Mouse (Mus musculus): Measurements from ENCODE around the gene Rab3il1. TPM values are rescaled to one million over a fixed set of nuclear protein-coding genes. Genes with fewer than 3 reads are reported as not detected.
"Not testable (repeated sequence)": the region's sequence is repeated elsewhere in the genome, so short reads cannot be mapped to it uniquely, and the experiment has no call there.

The Rab3il1 gene
- polyA plus RNA-seq, 1 experiment from 2014 or later = 39.7 TPM

DNA sequence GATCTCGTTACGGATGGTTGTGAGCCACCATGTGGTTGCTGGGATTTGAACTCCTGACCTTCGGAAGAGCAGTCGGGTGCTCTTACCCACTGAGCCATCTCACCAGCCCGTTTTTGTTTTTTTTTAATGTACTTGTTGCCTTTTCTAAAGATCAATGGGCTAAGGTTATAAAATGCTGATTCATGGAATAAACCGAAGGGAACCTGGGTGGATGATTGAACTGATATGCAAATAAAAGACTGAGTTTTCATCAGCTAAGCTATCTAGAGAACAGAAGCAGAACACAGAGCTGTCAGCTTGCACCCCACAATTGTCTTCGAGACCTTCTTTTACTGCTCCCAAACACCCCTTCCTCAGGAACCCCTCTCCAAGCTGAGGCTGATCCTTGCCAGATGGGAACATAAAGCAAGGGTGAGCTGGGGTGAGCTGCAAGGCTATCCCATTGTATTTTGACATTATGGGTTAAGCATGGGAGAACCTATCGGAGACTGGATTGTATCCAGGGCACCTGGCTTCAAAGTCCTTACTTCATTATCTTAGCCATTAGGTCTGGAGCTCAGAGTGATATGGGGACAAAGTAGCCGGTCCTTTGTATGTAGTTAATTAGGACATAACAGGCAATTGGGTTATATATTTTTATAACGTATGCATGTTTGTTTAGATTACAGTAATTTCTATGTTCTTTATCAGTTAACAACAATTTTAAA, 33.2 kb upstream of the Rab3il1 start:
- Histone ChIP-seq H3K27ac (no peak overlapping the region), H3K36me3 (no peaks in the 10 kb centered on the region), H3K9me3 (no peaks in the 10 kb centered on the region), H3K4me1 (replicated peaks) (peaks cover 9% of the 10 kb centered on the region; the same call in 1 of the 2 replicates), H3K27me3 (ENCODE audit: insufficient read depth, poor library complexity, severe bottlenecking) (no peaks in the 10 kb centered on the region), H3K4me3 (no peak overlapping the region)
- no peak for DNase-seq (ENCODE audit: low spot score)
- WGBS = 86% methylated on average over 10 of the region's 10 CpGs

DNA sequence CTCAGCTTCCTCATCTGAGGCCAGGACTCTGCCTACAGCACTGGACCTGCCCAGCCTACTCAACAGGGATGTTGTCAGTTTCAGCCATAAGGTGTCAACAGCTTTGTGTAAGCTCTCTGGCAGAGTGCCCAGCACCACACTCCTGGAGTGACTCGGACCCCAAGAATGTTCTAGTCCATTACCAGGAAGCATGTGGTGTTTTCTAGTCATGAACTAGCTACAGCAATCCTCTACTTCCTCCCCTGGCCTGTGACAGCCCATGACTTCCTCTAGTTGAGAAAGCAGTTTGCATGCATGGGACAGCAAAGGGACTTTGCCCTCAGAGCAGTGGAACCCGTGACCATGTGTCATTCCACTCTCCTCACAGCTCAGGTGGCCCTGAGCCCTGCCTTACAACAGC, 26.6 kb upstream of the Rab3il1 start:
- WGBS = 68% methylated on average over 2 of the region's 2 CpGs
- H3K36me3 ChIP-seq; H3K9me3 ChIP-seq; H3K4me3 ChIP-seq; H3K4me1 ChIP-seq (replicated peaks); DNase-seq (ENCODE audit: low spot score); H3K27ac ChIP-seq; H3K27me3 ChIP-seq (ENCODE audit: insufficient read depth, poor library complexity, severe bottlenecking): not testable (repeated sequence)

DNA sequence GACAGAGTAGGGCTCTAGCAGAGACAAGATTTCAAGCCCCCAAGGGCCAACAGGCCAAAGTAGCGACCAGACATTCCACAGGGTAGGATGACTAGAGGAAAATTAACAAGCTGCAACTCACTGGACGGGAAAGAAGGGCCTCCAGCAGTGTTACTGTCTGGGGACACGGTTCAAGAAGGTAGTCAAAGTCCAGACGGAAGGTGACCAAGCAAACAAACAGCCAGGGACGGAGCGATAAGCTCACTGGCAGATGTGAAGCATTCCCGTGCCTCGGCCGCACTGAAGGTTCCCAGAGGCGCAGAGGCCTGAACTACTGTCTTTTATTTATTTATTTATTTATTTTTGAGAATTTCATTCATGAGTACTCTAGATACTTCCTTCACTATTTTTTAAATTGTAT, 24.4 kb upstream of the Rab3il1 start:
- peaks cover 10% of the 10 kb centered on the region for H3K4me1 ChIP-seq (replicated peaks)
- H3K36me3 ChIP-seq = no peaks in the 10 kb centered on the region
- no peak overlapping the region for H3K4me3 ChIP-seq
- WGBS = 78% methylated on average over 10 of the region's 10 CpGs
- no peaks in the 10 kb centered on the region for H3K27me3 ChIP-seq (ENCODE audit: insufficient read depth, poor library complexity, severe bottlenecking)
- H3K9me3 ChIP-seq = no peaks in the 10 kb centered on the region
- DNase-seq (ENCODE audit: low spot score) = no peak
- H3K27ac ChIP-seq = no peak overlapping the region

DNA sequence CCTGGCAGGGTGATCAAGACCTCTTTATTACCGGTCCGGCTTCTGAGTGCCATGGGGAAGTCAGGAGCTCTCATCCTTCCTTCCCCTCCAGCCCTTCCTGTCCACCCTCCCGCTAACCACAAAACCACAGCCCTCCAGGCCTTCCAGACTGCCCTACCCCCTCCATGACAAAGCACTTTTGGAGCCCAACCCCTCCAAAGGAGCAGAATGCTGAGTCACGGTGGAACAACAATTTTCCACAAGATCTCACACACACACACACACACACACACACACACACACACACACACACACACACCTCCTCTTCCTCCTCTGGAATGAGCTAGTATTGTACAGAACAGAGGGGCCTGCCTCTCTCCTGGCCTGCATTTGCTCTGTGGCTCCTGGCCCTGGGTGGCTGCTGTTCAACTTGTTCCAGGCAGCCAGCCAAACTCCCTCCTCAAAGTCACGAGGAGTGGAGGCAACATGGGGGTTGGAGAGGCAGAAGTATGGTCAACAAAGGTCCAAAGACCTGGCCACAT, 23.0 kb upstream of the Rab3il1 start:
- peak overlapping the region; percentile 51; the same call in 1 of the 2 replicates for H3K27ac ChIP-seq
- 51% methylated on average over 5 of the region's 5 CpGs for WGBS
- H3K9me3 ChIP-seq = no peaks in the 10 kb centered on the region

DNA sequence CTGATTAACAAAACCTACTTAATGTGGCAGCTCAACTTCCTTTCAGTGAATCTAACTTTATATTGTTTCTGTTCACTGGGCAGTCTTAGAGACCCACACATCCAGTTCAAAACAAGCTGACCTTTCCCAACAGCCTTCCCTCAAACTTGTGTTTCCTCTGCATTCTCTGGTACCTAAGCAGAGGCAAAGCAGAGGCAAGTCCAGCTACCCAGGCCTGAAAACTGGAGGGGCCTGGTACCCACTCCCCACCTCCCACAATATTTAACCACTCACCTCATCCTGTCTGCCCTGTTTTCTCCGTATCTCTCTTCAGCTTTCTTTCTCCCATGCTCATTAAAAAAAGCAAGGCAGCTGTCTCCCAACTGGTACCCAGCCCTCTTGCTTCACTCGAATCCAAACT, 22.3 kb upstream of the Rab3il1 start:
- no peak for DNase-seq (ENCODE audit: low spot score)
- Histone ChIP-seq H3K27me3 (ENCODE audit: insufficient read depth, poor library complexity, severe bottlenecking) (no peaks in the 10 kb centered on the region), H3K4me1 (replicated peaks) (peaks cover 22% of the 10 kb centered on the region), H3K9me3 (no peaks in the 10 kb centered on the region), H3K4me3 (no peak overlapping the region), H3K27ac (no peak overlapping the region), H3K36me3 (peaks cover 4% of the 10 kb centered on the region)
- WGBS = 78% methylated on average over 2 of the region's 2 CpGs

More for the DNA sequence above, 23.0 kb upstream of the Rab3il1 start:
- H3K27me3 ChIP-seq (ENCODE audit: insufficient read depth, poor library complexity, severe bottlenecking) = no peaks in the 10 kb centered on the region
- peaks cover 15% of the 10 kb centered on the region for H3K4me1 ChIP-seq (replicated peaks)
- DNase-seq (ENCODE audit: low spot score) = no peak
- no peak overlapping the region for H3K4me3 ChIP-seq
- H3K36me3 ChIP-seq = no peaks in the 10 kb centered on the region

DNA sequence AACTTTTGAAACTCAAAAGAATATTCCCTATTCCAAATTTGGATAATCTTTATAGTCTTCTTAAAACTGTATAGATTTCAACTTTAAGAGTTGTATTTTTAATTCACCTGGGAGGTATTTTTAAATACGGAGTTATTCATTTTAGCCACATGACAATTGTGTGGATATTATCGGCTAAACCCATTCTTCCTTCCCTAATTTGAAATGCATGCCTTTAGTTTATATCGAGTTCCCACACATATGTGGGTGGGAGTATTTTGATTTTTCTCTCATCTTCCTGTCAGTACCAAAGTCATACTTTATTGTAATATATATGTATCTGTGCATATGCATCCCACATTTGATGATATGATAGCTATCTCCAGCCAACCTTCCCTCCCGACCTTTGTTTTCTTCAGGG, 21.2 kb upstream of the Rab3il1 start, which contains the start of gene Fth1:
Gene Fth1 (plus strand): TSS at position 341 of the 400 bp plus-strand sequence.
- Histone ChIP-seq H3K4me1 (replicated peaks) (peaks cover 24% of the 10 kb centered on the region), H3K27ac (peak within 1 kb of the TSS; percentile 95; the same call in 1 of the 2 replicates), H3K4me3 (no peak within 1 kb of the TSS), H3K27me3 (ENCODE audit: insufficient read depth, poor library complexity, severe bottlenecking) (no peaks in the 10 kb centered on the region), H3K9me3 (no peaks in the 10 kb centered on the region), H3K36me3 (peaks cover 15% of the 10 kb centered on the region)
- no peak for DNase-seq (ENCODE audit: low spot score)
- WGBS = 89% methylated on average over 4 of the region's 4 CpGs

DNA sequence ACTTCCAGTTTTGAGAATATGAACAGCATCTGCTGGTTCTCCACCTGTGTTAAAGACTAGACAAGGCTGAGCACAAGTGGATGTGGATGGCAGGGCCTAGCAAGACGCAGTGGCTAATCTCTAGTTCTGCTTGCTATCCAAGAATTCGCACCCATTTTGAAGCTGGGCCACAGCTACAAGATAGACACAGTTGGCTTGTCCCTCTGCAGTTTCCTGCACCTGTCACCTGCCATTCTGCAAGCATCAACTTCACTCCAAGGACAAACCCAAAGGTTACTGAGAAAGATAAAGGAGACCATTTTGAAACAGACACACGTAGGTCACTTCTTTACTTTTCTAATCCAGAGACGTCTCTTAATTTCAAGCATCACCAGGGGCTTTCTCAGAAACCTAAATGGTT, 19.8 kb upstream of the Rab3il1 start:
- Histone ChIP-seq H3K27ac (peak overlapping the region; percentile 95), H3K36me3 (peaks cover 27% of the 10 kb centered on the region), H3K4me3 (peak overlapping the region; percentile 92), H3K27me3 (ENCODE audit: insufficient read depth, poor library complexity, severe bottlenecking) (no peaks in the 10 kb centered on the region), H3K9me3 (no peaks in the 10 kb centered on the region), H3K4me1 (replicated peaks) (peaks cover 21% of the 10 kb centered on the region)
- DNase-seq (ENCODE audit: low spot score) = no peak
- WGBS = 76% methylated on average over 4 of the region's 4 CpGs

DNA sequence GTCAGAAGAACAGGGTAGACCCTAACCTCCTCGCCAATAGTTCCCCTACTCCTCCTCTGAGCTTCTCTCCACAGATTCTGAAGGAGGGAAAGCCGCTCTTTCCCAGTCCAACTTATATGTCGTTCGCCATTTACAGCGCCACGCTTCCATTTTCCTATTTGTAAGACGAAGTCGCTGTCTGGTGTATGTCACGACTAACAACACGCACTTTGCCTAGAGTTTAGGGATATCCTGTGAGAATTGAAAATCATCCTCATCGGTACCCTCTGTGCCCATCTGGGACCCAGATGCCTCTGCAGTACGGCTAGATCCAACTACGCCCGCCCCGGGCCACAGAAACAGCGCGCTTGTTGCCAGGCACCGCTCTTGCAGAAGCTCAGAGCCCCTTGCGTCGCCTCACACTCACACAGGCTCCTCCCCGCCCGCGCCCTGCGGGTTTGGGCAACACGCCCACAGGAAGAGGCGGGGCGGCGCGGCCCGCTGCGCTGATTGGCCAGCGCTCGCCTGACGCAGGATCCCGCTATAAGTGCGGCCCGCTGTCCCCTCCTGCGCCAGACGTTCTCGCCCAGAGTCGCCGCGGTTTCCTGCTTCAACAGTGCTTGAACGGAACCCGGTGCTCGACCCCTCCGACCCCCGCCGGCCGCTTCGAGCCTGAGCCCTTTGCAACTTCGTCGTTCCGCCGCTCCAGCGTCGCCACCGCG, 19.2 kb upstream of the Rab3il1 start:
- H3K4me1 ChIP-seq (replicated peaks) = peaks cover 28% of the 10 kb centered on the region
- H3K9me3 ChIP-seq = no peaks in the 10 kb centered on the region
- DNase-seq (ENCODE audit: low spot score) = peak; percentile 97
- peaks cover 27% of the 10 kb centered on the region for H3K36me3 ChIP-seq
- no peaks in the 10 kb centered on the region for H3K27me3 ChIP-seq (ENCODE audit: insufficient read depth, poor library complexity, severe bottlenecking)
- WGBS = under 1% methylated on average over 59 of the region's 59 CpGs
- peak overlapping the region; percentile 92 for H3K4me3 ChIP-seq
- H3K27ac ChIP-seq = peak overlapping the region; percentile 95

DNA sequence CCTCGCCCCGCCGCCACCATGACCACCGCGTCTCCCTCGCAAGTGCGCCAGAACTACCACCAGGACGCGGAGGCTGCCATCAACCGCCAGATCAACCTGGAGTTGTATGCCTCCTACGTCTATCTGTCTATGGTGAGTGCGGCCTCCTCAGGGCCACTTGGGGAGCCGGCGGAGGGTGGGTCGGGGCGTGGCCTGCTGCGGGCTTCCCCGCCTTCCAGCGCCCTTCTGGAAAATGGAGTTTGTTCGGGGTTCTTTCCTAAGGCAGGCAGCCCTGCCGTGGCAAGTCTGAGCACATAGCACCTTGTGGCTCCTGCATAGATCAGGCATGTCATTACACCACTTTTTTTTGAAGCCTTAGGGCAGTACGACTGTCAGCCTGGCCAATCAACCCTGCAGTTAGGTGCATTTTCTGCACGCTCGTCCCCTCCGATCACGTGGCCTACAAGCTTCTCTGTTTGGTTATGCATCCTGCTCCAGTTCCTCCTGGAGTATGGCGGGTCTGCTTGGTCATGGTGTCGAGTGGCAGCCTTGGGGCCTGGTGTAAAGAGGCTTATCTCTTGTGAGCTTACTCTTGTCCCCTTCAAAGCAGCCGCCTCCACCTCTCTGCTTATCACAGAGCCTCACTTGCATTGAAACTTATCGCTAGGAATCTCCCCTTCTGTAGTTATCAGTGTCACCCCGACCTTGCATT, 18.5 kb upstream of the Rab3il1 start:
- under 1% methylated on average over 31 of the region's 31 CpGs for WGBS

DNA sequence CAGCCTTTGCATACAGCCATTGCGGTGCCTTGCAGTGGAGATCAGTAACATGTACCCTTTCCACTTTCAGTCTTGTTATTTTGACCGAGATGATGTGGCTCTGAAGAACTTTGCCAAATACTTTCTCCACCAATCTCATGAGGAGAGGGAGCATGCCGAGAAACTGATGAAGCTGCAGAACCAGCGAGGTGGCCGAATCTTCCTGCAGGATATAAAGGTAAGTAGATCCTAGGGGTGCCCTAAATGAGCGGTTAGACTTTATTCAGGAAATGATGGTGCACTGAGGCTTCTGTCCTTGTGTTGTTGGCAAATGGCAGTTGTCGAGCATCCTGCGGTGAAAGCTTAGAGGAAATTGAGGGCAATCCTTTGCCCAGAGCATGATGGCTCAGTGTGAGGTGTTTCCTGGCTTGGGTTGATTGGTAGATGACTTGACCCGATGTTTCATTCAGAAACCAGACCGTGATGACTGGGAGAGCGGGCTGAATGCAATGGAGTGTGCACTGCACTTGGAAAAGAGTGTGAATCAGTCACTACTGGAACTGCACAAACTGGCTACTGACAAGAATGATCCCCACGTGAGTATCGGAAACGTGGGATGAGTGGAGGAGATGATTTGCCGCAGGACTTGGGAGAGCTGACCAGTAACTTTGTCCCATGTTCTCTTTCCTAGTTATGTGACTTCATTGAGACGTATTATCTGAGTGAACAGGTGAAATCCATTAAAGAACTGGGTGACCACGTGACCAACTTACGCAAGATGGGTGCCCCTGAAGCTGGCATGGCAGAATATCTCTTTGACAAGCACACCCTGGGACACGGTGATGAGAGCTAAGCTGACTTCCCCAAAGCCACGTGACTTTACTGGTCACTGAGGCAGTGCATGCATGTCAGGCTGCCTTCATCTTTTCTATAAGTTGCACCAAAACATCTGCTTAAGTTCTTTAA, 17.1 kb upstream of the Rab3il1 start:
- Histone ChIP-seq H3K27ac (no peak overlapping the region), H3K9me3 (no peaks in the 10 kb centered on the region), H3K4me1 (replicated peaks) (peaks cover 36% of the 10 kb centered on the region), H3K36me3 (peaks cover 27% of the 10 kb centered on the region), H3K27me3 (ENCODE audit: insufficient read depth, poor library complexity, severe bottlenecking) (no peaks in the 10 kb centered on the region), H3K4me3 (peak overlapping the region; percentile 92)
- no peak for DNase-seq (ENCODE audit: low spot score)
- 92% methylated on average over 20 of the region's 20 CpGs for WGBS

More for the DNA sequence above, 18.5 kb upstream of the Rab3il1 start:
- Histone ChIP-seq H3K27ac (peak overlapping the region; percentile 95), H3K4me1 (replicated peaks) (peaks cover 34% of the 10 kb centered on the region), H3K9me3 (no peaks in the 10 kb centered on the region), H3K4me3 (peak overlapping the region; percentile 92), H3K27me3 (ENCODE audit: insufficient read depth, poor library complexity, severe bottlenecking) (no peaks in the 10 kb centered on the region), H3K36me3 (peaks cover 27% of the 10 kb centered on the region)
- DNase-seq (ENCODE audit: low spot score) = no peak

DNA sequence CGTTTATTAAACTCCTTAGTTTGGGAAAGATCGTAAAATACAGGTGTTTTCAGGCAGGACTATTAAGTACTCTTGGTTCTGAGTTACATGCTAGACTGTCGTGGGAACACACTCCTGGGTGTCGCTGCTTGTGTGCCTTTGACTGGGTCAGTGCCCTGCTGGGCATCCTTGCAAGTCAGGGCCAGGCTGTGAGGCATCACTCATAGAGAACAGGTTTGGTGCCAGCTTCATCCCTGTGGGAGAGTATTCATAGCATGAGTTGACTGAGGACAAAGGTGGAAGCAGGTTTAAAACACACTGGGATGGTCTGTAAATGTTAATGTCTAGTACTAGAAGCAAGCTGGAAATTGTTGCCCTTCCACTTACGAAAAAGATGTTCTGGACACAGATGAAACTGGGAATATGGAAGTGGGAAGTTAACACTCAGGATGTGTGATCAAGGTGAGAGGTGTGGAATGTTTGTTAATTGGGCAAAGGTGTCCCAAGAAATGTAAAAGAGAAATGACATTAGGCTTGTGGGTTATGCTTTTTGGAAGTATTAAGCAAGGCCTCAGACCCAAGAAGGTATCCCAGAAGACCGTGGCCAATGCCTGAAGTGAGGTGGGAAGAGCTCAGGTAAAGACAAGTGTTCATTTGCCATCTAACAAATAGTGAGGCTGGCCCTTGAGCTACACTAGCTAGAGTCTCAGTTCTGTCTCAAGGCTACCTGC, 16.1 kb upstream of the Rab3il1 start:
- peaks cover 27% of the 10 kb centered on the region for H3K36me3 ChIP-seq
- DNase-seq (ENCODE audit: low spot score) = no peak
- no peaks in the 10 kb centered on the region for H3K9me3 ChIP-seq
- WGBS = 92% methylated on average over 6 of the region's 6 CpGs
- H3K4me1 ChIP-seq (replicated peaks) = peaks cover 39% of the 10 kb centered on the region
- no peaks in the 10 kb centered on the region for H3K27me3 ChIP-seq (ENCODE audit: insufficient read depth, poor library complexity, severe bottlenecking)
- no peak overlapping the region for H3K4me3 ChIP-seq
- H3K27ac ChIP-seq = no peak overlapping the region
